Mouse (Mus musculus) erythroblast, embryonic 14.5 days (primary cell): ENCODE results near the gene Abl1. TPM values are rescaled to one million over a fixed set of nuclear protein-coding genes. Genes with fewer than 3 reads are reported as not detected.

Experiments
- H3K27me3 ChIP-seq: 2 replicates; pipeline ENCODE4 v1.6.1; 2012; ENCODE audit warnings: inconsistent platforms; ENCODE audit not compliant: control insufficient read depth
- H3K36me3 ChIP-seq: 2 replicates; pipeline ENCODE4 v1.6.1; 2012; ENCODE audit warnings: mild to moderate bottlenecking, inconsistent platforms; ENCODE audit not compliant: control insufficient read depth
- H3K4me1 ChIP-seq: 2 replicates; pipeline ENCODE4 v1.6.1; 2012; ENCODE audit warnings: inconsistent platforms; ENCODE audit not compliant: control insufficient read depth
- H3K4me3 ChIP-seq: replicated peaks from 2 replicates; pipeline ENCODE3; 2012; ENCODE audit warnings: moderate library complexity, mild to moderate bottlenecking, inconsistent platforms
- H3K9me3 ChIP-seq: 2 replicates; pipeline ENCODE4 v1.6.1; 2012; ENCODE audit warnings: low read length, inconsistent platforms, mixed read lengths; ENCODE audit not compliant: control insufficient read depth
- GATA1 ChIP-seq: IDR thresholded peaks from 2 replicates; pipeline ENCODE4 v1.6.1; 2012; ENCODE audit warnings: low read length, inconsistent platforms, mixed read lengths
- TAL1 ChIP-seq: IDR thresholded peaks from 3 replicates; pipeline ENCODE4 v1.6.1; 2012; ENCODE audit warnings: low read length, inconsistent platforms, mixed read lengths
- polyA plus RNA-seq: library from polyadenylated mRNA; stranded (reverse); fragments of >175 nt; gene quantifications from 2 replicates; pipeline ENCODE4 v1.2.3, GENCODE M21; 2012

Abl1 gene
- polyA plus RNA-seq, 1 experiment = 1.4 TPM

GRCm38 (mm10) chr2:31822524-31823371 lies 134.6 kb downstream of the Abl1 start:
- no peak overlapping the region for H3K4me3 ChIP-seq

DNA sequence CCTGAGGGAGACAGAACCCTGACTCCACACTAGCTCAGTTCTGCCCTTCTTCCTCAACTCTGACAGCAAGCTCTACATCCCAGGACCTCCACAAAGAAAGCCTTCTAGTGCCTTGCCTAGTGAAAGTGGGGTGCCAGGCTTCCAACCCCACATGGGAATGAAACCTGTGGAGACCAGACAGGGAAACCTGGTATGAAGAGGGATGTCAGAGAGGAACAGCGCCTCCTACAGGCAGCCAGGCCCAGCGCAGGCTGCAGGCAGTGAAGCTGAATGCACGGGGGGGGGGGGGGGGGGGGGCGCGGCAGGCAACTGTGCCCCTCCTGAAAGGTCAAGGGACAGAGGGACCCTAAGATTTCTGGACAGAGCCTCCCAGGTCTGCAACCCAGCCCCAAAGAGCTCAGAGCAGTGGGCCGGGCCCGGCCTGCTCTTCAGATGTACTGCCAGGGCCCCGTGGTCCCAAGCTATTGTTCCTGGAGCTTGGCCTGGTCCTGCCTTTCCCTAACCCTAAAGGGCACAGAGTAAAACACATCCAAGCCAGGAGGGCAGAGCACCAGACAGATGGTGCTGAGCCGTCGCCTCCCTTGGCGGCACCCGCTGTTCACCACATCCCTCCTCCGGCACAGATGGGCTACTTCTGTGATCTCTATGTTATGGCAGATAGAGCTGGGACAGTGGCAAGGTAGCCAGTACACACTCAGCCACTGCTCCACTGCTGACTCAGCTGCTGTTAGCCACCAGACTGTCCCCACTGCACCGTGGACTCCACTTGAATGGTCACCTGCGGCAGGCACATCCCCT lies 136.0 kb downstream of the Abl1 start:
- H3K27me3 ChIP-seq = peaks cover 26% of the 10 kb centered on the region
- no peaks in the 10 kb centered on the region for H3K36me3 ChIP-seq
- H3K9me3 ChIP-seq = no peaks in the 10 kb centered on the region
- no peak overlapping the region for H3K4me3 ChIP-seq
- H3K4me1 ChIP-seq = no peaks in the 10 kb centered on the region
- TF ChIP-seq TAL1 (no peak), GATA1 (no peak)

More at GRCm38 (mm10) chr2:31822524-31823371, 134.6 kb downstream of the Abl1 start:
- Histone ChIP-seq H3K27me3 (peaks cover 26% of the 10 kb centered on the region), H3K4me1 (no peaks in the 10 kb centered on the region), H3K36me3 (no peaks in the 10 kb centered on the region), H3K9me3 (no peaks in the 10 kb centered on the region)
- TF ChIP-seq GATA1 = no peak
- no peak for TF ChIP-seq TAL1

DNA sequence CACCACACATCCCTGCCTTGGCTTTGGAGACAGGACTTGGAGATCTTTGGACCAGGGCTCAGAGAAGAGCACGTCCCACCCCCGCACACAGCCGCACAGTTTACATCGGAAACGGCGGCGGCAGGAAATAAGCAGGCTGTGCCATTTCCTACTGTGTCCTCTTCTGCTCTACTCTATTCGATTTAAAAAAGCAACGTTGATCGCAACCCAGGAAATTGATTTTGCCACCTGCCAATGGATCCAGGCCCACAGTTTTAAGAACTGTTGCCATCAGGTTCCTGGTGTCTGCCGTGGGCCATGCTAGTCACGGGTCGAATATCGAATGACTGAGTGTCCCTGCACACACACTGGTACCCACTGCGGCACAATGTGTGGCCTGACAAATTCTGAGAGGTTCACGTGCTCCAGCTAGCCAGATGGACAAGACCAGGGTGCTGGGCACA lies 137.3 kb downstream of the Abl1 start:
- no peaks in the 10 kb centered on the region for H3K4me1 ChIP-seq
- no peaks in the 10 kb centered on the region for H3K36me3 ChIP-seq
- no peak overlapping the region for H3K4me3 ChIP-seq
- H3K27me3 ChIP-seq = peaks cover 26% of the 10 kb centered on the region
- no peaks in the 10 kb centered on the region for H3K9me3 ChIP-seq
- no peak for TF ChIP-seq GATA1
- TF ChIP-seq TAL1 = no peak

GRCm38 (mm10) chr2:31826094-31827085 lies 138.2 kb downstream of the Abl1 start:
- peaks cover 23% of the 10 kb centered on the region for H3K27me3 ChIP-seq
- no peaks in the 10 kb centered on the region for H3K9me3 ChIP-seq
- TF ChIP-seq TAL1 (no peak), GATA1 (no peak)

DNA sequence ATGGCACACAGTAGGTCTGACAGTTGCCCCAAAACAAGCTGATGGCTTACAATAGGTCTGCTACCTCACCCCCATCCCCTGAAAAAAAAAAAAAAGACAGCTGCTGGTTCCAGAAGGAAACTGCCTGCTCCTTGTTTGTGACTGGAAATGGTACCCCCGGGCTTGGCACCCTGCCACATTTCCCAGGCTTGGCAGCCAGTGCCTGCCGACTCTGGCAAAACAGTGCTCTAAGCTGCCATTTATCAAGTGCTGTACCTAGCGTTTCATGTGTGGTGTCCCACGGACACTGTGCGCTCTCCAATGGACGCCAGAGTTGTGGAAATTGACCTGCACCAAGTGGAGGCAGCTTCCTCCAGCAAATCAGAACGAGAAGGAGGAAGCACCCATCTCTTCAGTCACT lies 139.7 kb downstream of the Abl1 start:
- TF ChIP-seq GATA1 (no peak), TAL1 (no peak)
- Histone ChIP-seq H3K4me3 (no peak overlapping the region), H3K36me3 (no peaks in the 10 kb centered on the region), H3K27me3 (peaks cover 9% of the 10 kb centered on the region), H3K9me3 (no peaks in the 10 kb centered on the region), H3K4me1 (no peaks in the 10 kb centered on the region)

More at GRCm38 (mm10) chr2:31826094-31827085, 138.2 kb downstream of the Abl1 start:
- Histone ChIP-seq H3K4me1 (no peaks in the 10 kb centered on the region), H3K36me3 (no peaks in the 10 kb centered on the region), H3K4me3 (no peak overlapping the region)

DNA sequence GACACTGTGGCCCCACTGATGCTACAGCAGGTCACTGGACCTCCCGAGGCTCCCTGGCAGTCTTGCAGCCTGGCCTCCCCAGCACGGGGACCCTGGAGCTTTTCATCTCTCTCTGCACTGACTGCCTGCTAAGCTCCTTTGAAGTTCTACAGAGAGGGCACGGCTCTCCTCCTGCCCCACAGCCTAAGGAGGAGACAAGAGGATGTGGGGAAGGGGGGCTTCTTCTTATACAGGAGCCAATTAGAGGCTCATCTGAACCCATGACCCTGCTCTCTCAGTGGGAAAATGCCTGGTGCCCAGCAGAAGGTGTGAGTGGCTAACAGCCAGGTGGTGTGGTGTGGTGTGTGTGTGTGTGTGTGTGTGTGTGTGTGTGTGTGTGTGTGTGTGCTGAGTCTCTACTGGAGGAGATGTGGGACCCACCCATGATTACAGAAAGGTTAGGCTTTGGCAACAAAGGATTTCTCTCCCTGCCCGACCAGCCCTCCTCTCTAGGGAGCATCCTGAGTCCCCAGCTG lies 140.2 kb downstream of the Abl1 start:
- H3K4me3 ChIP-seq = no peak overlapping the region
- no peak for TF ChIP-seq GATA1
- no peak for TF ChIP-seq TAL1
- H3K36me3 ChIP-seq = no peaks in the 10 kb centered on the region
- no peaks in the 10 kb centered on the region for H3K9me3 ChIP-seq
- peaks cover 5% of the 10 kb centered on the region for H3K27me3 ChIP-seq
- H3K4me1 ChIP-seq = no peaks in the 10 kb centered on the region

GRCm38 (mm10) chr2:31836091-31836490 lies 147.9 kb downstream of the Abl1 start:
- TF ChIP-seq TAL1 (no peak), GATA1 (no peak)
- no peaks in the 10 kb centered on the region; the same call in none of the 2 replicates for H3K27me3 ChIP-seq

DNA sequence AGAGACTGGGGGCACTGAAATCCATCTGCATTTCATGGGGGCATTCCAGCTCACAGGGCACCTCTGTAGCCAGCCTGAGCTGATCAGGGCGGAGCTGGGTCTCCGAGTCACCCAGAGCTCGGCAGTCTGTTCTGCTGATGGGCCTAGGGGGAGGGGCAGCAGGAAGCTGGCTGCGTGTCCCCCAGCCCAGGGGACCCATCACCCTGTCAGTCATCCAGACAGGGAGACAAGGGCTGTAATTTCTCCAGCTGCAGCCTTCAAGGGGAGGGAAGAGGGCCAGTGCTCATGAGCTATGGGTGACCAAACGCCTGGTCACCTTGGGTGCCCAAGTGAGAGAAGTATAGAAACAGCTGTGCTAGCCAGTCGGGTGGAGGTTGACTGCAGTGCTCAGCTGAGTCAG lies 148.8 kb downstream of the Abl1 start:
- H3K27me3 ChIP-seq = no peaks in the 10 kb centered on the region; the same call in none of the 2 replicates
- TF ChIP-seq GATA1 (no peak), TAL1 (no peak)

More at GRCm38 (mm10) chr2:31836091-31836490, 147.9 kb downstream of the Abl1 start:
- H3K4me1 ChIP-seq = no peaks in the 10 kb centered on the region
- H3K9me3 ChIP-seq = no peaks in the 10 kb centered on the region
- no peaks in the 10 kb centered on the region for H3K36me3 ChIP-seq
- H3K4me3 ChIP-seq = no peak overlapping the region

More for the DNA sequence above, 148.8 kb downstream of the Abl1 start:
- H3K9me3 ChIP-seq = no peaks in the 10 kb centered on the region
- H3K4me1 ChIP-seq = no peaks in the 10 kb centered on the region
- H3K4me3 ChIP-seq = no peak overlapping the region
- H3K36me3 ChIP-seq = no peaks in the 10 kb centered on the region
